Mouse (Mus musculus): Measurements from ENCODE around the gene Nus1.

DNA sequence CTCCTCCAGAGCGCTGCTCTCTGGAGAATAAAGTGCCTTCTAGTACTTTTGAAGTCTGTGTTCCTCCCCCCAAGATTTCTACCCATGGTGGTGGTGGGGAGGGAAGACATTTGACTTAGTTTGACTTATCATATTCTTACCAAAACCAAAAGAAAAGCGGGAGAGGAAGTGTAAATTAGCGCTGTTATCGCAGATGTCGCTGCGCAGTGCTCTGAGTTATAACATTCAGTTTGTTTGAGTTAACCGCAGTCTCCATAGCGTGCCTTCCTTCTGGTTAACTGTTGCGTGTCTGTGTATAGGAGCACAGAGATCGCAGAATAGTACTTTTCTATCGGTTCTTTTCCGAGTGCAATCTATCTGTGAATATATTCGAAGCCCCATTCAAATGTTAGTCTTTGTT is 12.2 kb upstream of the Nus1 start:
- TF ChIP-seq CTCF (IDR thresholded peaks at IDR 0.05) (no peak), EP300 (IDR thresholded peaks at IDR 0.05) (no peak)
